Mouse (Mus musculus) cerebellum, postnatal 25 days (tissue): ENCODE measurements around the gene Mfsd2b.
A peak's percentile ranks its signal among the peaks of the same experiment; 100 is the strongest.

Experiments
- DNase-seq, 2 experiments: peaks; one replicate each; pipeline ENCODE4 v3.0.0; 2021; ENCODE audit warnings: mixed read lengths in 2 of 2

The Mfsd2b gene

GRCm38 (mm10) chr12:4872983-4873477 lies 1.1 kb downstream of the Mfsd2b start:
- no peak for DNase-seq

DNA sequence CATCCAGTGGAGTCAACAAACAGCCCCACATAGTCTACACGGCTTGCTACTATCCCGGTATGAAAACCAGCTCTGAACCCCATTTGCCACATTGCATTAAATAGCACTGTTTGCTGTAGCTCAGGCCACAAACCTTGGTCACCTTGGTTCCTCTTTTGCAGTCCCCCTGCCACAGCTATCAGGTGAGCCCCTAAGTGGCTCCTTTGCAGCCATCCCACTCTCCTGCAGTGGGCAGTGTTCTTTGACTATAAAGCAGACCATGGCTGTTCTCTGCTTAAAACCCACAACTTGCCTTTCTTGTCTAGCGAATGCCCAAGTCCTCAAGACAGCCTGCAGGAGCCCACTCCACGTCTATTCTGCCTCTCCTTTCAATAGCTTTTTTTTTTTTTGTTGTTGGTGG lies 1.9 kb downstream of the Mfsd2b start:
- DNase-seq: no peak

DNA sequence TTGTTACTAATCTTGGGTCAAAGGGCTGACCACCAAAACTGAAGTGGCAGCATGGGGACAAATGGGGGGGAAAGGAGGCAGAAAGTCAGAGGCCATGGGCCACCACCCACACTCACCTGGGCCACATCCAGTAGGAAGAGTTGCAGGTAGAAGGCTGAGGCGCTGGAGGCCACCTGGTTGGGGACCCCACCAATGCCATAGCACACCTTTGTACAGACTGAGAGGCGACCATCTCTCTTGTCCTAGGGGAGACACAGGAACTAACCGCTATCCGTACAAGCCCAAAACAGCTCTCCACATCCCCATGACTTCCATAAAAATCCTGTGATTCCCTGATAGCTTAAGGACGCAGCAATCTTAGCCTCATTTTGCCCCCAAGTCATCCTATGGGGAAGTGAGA lies 2.9 kb downstream of the Mfsd2b start:
- DNase-seq: no peak

GRCm38 (mm10) chr12:4868924-4869323 lies 5.2 kb downstream of the Mfsd2b start:
- DNase-seq: no peak

DNA sequence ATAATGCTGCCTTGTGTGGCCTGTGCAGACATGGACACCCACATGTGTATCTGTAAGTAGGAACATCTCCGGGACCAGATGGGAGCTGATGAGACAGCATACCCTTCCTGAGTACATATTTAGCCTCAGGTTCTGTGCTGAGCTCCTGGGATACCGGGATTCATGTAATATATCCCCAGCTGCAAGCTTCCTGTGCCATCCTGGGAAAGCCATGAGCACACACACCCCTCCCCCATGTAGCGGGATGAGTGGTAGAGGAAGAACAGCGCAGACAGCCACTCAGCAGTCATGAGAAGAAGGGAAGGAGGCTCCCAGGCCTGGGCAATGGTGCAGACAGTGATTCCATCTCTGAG lies 9.8 kb downstream of the Mfsd2b start:
- DNase-seq: no peak

- DNase-seq: peak; percentile 39 to 59
These were observed 10.4 kb downstream of the Mfsd2b start for GRCm38 (mm10) chr12:4863654-4864337.

GRCm38 (mm10) chr12:4862672-4863071 lies 11.5 kb downstream of the Mfsd2b start:
- DNase-seq: no peak

GRCm38 (mm10) chr12:4859241-4859914 lies 14.8 kb downstream of the Mfsd2b start:
- DNase-seq: no peak

- DNase-seq: no peak
These were observed 17.3 kb downstream of the Mfsd2b start for GRCm38 (mm10) chr12:4856834-4857233.

DNA sequence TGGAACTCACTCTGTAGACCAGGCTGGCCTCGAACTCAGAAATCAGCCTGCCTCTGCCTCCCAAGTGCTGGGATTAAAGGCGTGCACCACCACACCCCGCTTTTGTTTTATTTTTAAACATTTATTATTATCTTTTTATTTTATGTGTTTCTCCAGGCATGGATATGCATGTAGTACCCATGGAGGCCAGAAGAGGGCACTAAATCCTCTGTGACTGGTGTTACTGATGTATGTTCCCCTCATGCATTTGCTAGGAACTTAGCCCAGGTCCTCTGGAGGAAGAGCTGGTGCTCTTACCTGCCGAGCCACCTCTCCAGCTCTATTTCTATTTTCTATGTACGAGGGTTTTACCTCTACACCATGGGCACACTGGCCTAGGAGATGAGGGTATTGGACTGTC lies 18.0 kb downstream of the Mfsd2b start:
- no peak for DNase-seq

GRCm38 (mm10) chr12:4843741-4844140 lies 30.4 kb downstream of the Mfsd2b start:
- DNase-seq: peak; percentile 29 to 62

DNA sequence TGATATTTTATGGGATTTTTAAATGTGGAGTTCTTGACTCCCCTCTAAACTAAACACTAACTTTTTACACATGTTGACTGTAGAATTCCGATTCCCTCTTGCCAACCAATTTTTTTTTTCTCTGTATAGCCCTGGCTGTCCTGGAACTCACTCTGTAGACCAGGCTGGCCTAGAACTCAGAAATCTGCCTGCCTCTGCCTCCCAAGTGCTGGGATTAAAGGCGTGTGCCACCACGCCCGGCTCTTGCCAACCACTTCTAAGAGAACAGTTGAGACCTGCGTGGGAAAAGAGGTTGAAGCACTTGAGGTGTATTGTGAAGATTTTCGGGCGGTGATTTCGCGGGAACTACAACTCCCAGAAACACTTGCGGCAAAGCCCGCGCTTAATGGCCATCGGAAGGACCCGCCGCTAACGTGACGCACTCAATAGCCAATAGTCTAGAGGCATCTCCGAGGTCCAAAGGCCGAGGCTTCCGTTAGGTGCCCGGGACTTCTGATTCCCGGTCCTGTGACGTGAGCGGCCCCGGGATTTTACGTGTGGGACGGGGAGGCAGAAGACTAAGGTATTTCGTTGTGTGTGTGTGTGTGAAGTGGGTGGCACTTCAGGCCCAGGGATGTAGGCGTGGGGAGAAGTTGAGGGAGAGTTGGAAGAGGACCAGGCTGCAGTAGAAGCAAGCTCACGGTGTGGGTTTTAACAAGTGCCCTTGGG lies 31.1 kb downstream of the Mfsd2b start, which contains the start of gene Wdcp:
TSS of gene Wdcp (plus strand) at position 414 of the 708 bp plus-strand sequence.
- DNase-seq: peak; percentile 89 to 92

- no peak for DNase-seq
These were observed 31.7 kb downstream of the Mfsd2b start for GRCm38 (mm10) chr12:4842456-4842855.

DNA sequence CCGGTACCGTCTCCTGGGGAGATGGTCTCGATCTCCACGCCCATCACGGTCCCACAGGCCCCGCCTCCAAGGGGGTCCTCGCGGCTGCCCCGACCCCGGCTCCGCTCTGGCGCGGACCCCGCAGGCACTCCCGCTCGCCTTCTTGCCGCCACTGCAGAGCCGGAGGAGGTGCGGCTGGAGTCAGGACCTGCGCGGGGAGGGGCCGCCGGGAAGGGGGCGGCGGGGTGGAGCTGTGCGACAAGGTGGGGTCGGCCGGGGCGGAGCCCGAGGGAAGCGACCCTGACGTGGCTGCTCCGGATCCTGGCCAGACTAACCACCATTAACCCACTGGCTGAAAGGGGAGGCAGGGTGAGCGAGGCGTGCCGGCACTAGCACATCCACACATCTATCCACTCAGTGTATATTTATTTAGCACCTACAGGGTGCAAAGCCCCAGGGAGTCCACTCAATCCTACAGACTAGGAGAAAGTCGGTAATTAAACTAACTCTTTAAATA lies 32.7 kb downstream of the Mfsd2b start, which contains the start of gene Fkbp1b:
TSS of gene Fkbp1b (minus strand) at position 200 of the 496 bp plus-strand sequence.
- peak; percentile 73 to 80 for DNase-seq

GRCm38 (mm10) chr12:4840741-4841140 lies 33.4 kb downstream of the Mfsd2b start:
- DNase-seq: peak in 1 of 2 experiments; percentile 41

DNA sequence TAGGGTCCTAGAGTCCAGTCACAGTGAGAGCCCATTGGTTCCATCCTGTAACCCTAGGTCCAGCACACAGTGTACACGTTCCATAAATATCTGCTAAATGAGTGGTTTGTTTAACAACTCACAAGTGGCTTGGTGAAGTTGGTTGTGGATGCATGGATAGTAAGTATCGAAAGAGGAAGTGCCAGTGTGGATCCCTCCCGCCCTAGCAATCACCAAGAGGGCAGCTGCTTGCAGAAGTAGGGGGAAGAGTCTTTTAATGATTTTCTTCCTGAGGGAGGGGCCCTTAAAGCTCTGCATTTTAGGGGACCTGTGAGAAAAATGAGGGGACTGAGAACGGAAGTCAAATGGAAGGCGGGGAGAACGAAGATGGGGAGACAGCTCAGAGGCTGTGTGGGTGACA lies 34.1 kb downstream of the Mfsd2b start:
- DNase-seq: no peak

DNA sequence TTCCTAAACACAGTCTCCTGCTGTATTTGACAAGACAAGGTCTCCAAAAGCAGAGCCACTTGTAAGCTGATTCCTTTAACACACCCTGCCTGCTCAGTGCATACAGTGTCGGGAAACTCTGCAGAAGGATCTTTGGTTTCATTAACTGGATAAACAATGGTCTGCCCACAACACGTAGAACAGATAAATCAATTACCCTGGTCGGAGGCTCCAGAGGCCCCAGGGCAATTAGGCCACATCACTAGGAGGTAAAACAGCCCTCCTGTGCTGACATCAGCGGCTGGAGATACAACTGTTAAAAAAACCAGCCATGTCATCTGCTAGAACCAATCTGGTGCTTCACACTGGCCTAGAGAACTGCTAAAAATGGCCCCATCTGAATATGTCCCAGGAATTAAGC lies 37.2 kb downstream of the Mfsd2b start:
- no peak for DNase-seq

GRCm38 (mm10) chr12:4827256-4827655 lies 46.9 kb downstream of the Mfsd2b start:
- no peak for DNase-seq

- DNase-seq: peak; percentile 98 to 99
These were observed 56.6 kb downstream of the Mfsd2b start, which contains the start of gene Sf3b6 for GRCm38 (mm10) chr12:4817361-4818101. Sf3b6 (plus strand) TSS chr12:4817544.

DNA sequence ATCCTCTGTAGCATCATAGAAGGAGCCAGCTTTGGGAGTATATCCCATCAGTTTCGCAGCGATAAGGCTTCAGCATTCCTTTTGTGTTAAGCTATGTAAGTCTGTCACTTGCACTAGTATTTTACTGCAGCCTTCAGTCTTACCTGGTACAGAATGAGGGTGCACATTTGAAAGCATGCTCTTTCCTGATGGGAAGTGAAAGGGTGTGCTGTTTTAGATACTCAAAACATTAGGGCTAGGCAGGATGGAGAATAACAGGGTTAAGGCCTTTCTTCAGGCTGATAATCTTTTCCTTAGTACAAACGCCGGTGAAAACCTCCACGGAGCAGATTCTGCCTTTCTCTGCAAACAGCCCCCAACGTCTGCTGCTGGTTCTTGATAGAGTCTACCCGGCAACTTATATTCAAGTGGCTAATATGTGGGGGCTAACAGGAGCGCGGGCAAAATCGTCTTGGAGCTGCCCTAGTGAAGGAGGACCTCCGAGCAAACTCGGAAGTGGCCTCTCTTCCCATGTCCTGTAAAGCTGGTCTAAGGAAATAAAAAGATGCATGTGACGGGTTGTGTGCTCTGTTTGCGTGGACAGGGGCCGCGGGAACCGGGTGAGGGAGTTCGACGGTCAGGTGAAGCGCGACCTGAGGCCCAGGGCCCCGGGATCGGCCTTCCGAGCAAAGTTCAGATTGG lies 57.3 kb downstream of the Mfsd2b start:
- DNase-seq: no peak

- no peak for DNase-seq
These were observed 60.5 kb downstream of the Mfsd2b start for GRCm38 (mm10) chr12:4813636-4814035.
